Mouse (Mus musculus) MEL (cell line): ENCODE data around the gene Mid2. TPM values are rescaled to one million over a fixed set of nuclear protein-coding genes. Genes with fewer than 3 reads are reported as not detected.

Source experiments
- DNase-seq: peaks from one replicate; pipeline ENCODE4 v3.0.0; 2011; ENCODE audit warnings: low read depth, low spot score
- H3K27ac ChIP-seq: 2 replicates; pipeline ENCODE4 v1.5.1; 2012; ENCODE audit warnings: low read depth, mild to moderate bottlenecking, control low read depth, low read length, moderate library complexity; ENCODE audit not compliant: control insufficient read depth
- H3K27me3 ChIP-seq, 2 experiments: fragments of 150-350 bp in 1 of 2; sonication (generic) in 1 of 2; 2 replicates each; pipeline ENCODE4 v1.6.1; 2012; ENCODE audit warnings: low read length in 2 of 2, mild to moderate bottlenecking in 2 of 2, improper control_type of control experiment in 1 of 2, moderate library complexity in 1 of 2; ENCODE audit not compliant: insufficient read depth in 2 of 2, control insufficient read depth in 1 of 2
- H3K36me3 ChIP-seq, 2 experiments: 2 replicates each; pipeline ENCODE4 v1.6.1; 2012 to 2014; ENCODE audit warnings: low read length in 2 of 2, improper control_type of control experiment in 1 of 2, inconsistent platforms in 1 of 2, mild to moderate bottlenecking in 1 of 2; ENCODE audit not compliant: insufficient read depth in 2 of 2, control insufficient read depth in 1 of 2
- H3K4me1 ChIP-seq, 2 experiments: fragments of 150-350 bp in 1 of 2; sonication (generic) in 1 of 2; 2 replicates each; pipeline ENCODE4 v1.6.1; 2012; ENCODE audit warnings: low read length in 2 of 2, improper control_type of control experiment in 1 of 2, mild to moderate bottlenecking in 1 of 2; ENCODE audit not compliant: insufficient read depth in 2 of 2, control insufficient read depth in 1 of 2
- H3K4me3 ChIP-seq, 2 experiments: fragments of 150-350 bp in 1 of 2; sonication (generic) in 1 of 2; 2 replicates each; pipeline ENCODE4 v1.5.1; 2012; ENCODE audit warnings: low read depth in 2 of 2, low read length in 2 of 2, mild to moderate bottlenecking in 2 of 2, moderate library complexity in 2 of 2, control low read depth in 1 of 2, improper control_type of control experiment in 1 of 2; ENCODE audit not compliant: control insufficient read depth in 1 of 2, insufficient read depth in 1 of 2
- H3K79me2 ChIP-seq: 2 replicates; pipeline ENCODE4 v1.6.1; 2012; ENCODE audit warnings: mild to moderate bottlenecking, low read length, moderate library complexity; ENCODE audit not compliant: control insufficient read depth, poor library complexity, insufficient read depth
- H3K9ac ChIP-seq: 2 replicates; pipeline ENCODE4 v1.6.1; 2012; ENCODE audit warnings: low read depth, mild to moderate bottlenecking, control low read depth, low read length, moderate library complexity; ENCODE audit not compliant: control insufficient read depth, poor library complexity, severe bottlenecking
- H3K9me3 ChIP-seq: fragments of 150-350 bp; sonication (generic); replicated peaks from 2 replicates; pipeline ENCODE4 v1.6.1; 2012; ENCODE audit warnings: mild to moderate bottlenecking, low read length, improper control_type of control experiment, moderate library complexity; ENCODE audit not compliant: insufficient read depth
- CTCF ChIP-seq, 3 experiments: IDR thresholded peaks in 2 of 3; conservative IDR thresholded peaks in 1 of 3; 2 replicates each; pipeline ENCODE4 v1.5.1; 2011 to 2012; ENCODE audit warnings: low read length in 3 of 3, low read depth in 2 of 3, mild to moderate bottlenecking in 2 of 3, improper control_type of control experiment in 1 of 3, inconsistent platforms in 1 of 3, mixed read lengths in 1 of 3, moderate library complexity in 1 of 3; ENCODE audit not compliant: control insufficient read depth in 1 of 3, insufficient read depth in 1 of 3, poor library complexity in 1 of 3, severe bottlenecking in 1 of 3
- E2F4 ChIP-seq: IDR thresholded peaks from 2 replicates; pipeline ENCODE4 v1.6.1; 2011; ENCODE audit warnings: low read depth, low read length, improper control_type of control experiment, borderline replicate concordance
- ELF1 ChIP-seq: IDR thresholded peaks from 2 replicates; pipeline ENCODE4 v1.6.1; 2014; ENCODE audit warnings: low read depth, mild to moderate bottlenecking, inconsistent platforms, low read length, improper control_type of control experiment, moderate library complexity
- EP300 ChIP-seq, 2 experiments: IDR thresholded peaks; 2 replicates each; pipeline ENCODE4 v1.6.1; 2011; ENCODE audit warnings: improper control_type of control experiment in 2 of 2, low read length in 2 of 2, low read depth in 1 of 2, mild to moderate bottlenecking in 1 of 2
- GABPA ChIP-seq: IDR thresholded peaks from 2 replicates; pipeline ENCODE4 v1.6.1; 2012; ENCODE audit warnings: low read depth, mild to moderate bottlenecking, inconsistent platforms, low read length, improper control_type of control experiment, moderate library complexity
- JUND ChIP-seq: IDR thresholded peaks from 2 replicates; pipeline ENCODE4 v1.6.1; 2011; ENCODE audit warnings: low read depth, mild to moderate bottlenecking, improper control_type of control experiment, low read length
- KAT2A ChIP-seq: conservative IDR thresholded peaks from 2 replicates; pipeline ENCODE4 v1.6.1; 2012; ENCODE audit warnings: low read depth, low read length, improper control_type of control experiment, inconsistent platforms
- MAX ChIP-seq: IDR thresholded peaks from 2 replicates; pipeline ENCODE4 v1.6.1; 2011; ENCODE audit warnings: low read length, improper control_type of control experiment
- MAZ ChIP-seq: IDR thresholded peaks from 2 replicates; pipeline ENCODE4 v1.6.1; 2012; ENCODE audit warnings: low read depth, mild to moderate bottlenecking, inconsistent platforms, low read length, improper control_type of control experiment
- MYC ChIP-seq: IDR thresholded peaks from 2 replicates; pipeline ENCODE4 v1.6.1; 2011; ENCODE audit warnings: low read depth, mild to moderate bottlenecking, low read length, improper control_type of control experiment, moderate library complexity
- NELFE ChIP-seq: IDR thresholded peaks from 2 replicates; pipeline ENCODE4 v1.6.1; 2011; ENCODE audit warnings: low read depth, low read length, improper control_type of control experiment
- POLR2AphosphoS2 ChIP-seq: IDR thresholded peaks from 2 replicates; pipeline ENCODE4 v1.6.1; 2011; ENCODE audit warnings: low read length, improper control_type of control experiment
- POLR2AphosphoS5 ChIP-seq: IDR thresholded peaks from 2 replicates; pipeline ENCODE4 v1.6.1; 2012; ENCODE audit warnings: low read depth, borderline replicate concordance, mild to moderate bottlenecking, inconsistent platforms, low read length, moderate library complexity, mixed read lengths
- RAD21 ChIP-seq: IDR thresholded peaks from 2 replicates; pipeline ENCODE4 v1.6.1; 2011; ENCODE audit warnings: mild to moderate bottlenecking, low read depth, low read length, improper control_type of control experiment
- RCOR1 ChIP-seq: IDR thresholded peaks from 2 replicates; pipeline ENCODE4 v1.6.1; 2012; ENCODE audit warnings: low read depth, mild to moderate bottlenecking, inconsistent platforms, low read length, improper control_type of control experiment
- SIN3A ChIP-seq: IDR thresholded peaks from 2 replicates; pipeline ENCODE4 v1.6.1; 2012; ENCODE audit warnings: low read length, improper control_type of control experiment, inconsistent platforms
- SMC3 ChIP-seq: IDR thresholded peaks from 2 replicates; pipeline ENCODE4 v1.6.1; 2011; ENCODE audit warnings: low read depth, low read length, improper control_type of control experiment
- TBP ChIP-seq: IDR thresholded peaks from 2 replicates; pipeline ENCODE4 v1.8.0; 2011; ENCODE audit warnings: low read depth, low read length, improper control_type of control experiment
- UBTF ChIP-seq: IDR thresholded peaks from 2 replicates; pipeline ENCODE4 v1.6.1; 2012; ENCODE audit warnings: low read depth, mild to moderate bottlenecking, inconsistent platforms, low read length, improper control_type of control experiment, moderate library complexity, borderline replicate concordance; ENCODE audit not compliant: insufficient read depth
- USF2 ChIP-seq, 2 experiments: IDR thresholded peaks; 2 replicates each; pipeline ENCODE4 v1.6.1; 2011 to 2012; ENCODE audit warnings: improper control_type of control experiment in 2 of 2, low read length in 2 of 2, borderline replicate concordance in 1 of 2, inconsistent platforms in 1 of 2, low read depth in 1 of 2, mild to moderate bottlenecking in 1 of 2; ENCODE audit not compliant: insufficient read depth in 1 of 2
- ZC3H11A ChIP-seq: IDR thresholded peaks from 2 replicates; pipeline ENCODE4 v1.6.1; 2012; ENCODE audit warnings: low read depth, mild to moderate bottlenecking, inconsistent platforms, low read length, improper control_type of control experiment
- ZMIZ1 ChIP-seq: IDR thresholded peaks from 2 replicates; pipeline ENCODE4 v1.6.1; 2012; ENCODE audit warnings: low read depth, mild to moderate bottlenecking, inconsistent platforms, low read length, improper control_type of control experiment, moderate library complexity
- ZNF384 ChIP-seq: IDR thresholded peaks from 2 replicates; pipeline ENCODE4 v1.6.1; 2012; ENCODE audit warnings: low read depth, mild to moderate bottlenecking, inconsistent platforms, low read length, improper control_type of control experiment
- polyA plus RNA-seq, 2 experiments: library from polyadenylated mRNA; stranded (reverse) in 1 of 2; unstranded in 1 of 2; fragments of >175 nt in 1 of 2; fragments of >200 nt in 1 of 2; gene quantifications; 2 replicates each; pipeline versions ENCODE4 v1.2.1 to v1.2.4; 2012; ENCODE audit warnings: low replicate concordance in 2 of 2, low read depth in 1 of 2; ENCODE audit not compliant: insufficient read length in 2 of 2, insufficient read depth in 1 of 2, missing spikeins in 1 of 2
- total RNA-seq: library from RNA; depleted of rRNA; stranded (reverse); fragments of 300-350 nt; gene quantifications from 2 replicates; pipeline ENCODE4 v1.2.3, GENCODE M21; 2012

The Mid2 gene
- total and polyA plus RNA-seq, 3 experiments, result not detected

DNA sequence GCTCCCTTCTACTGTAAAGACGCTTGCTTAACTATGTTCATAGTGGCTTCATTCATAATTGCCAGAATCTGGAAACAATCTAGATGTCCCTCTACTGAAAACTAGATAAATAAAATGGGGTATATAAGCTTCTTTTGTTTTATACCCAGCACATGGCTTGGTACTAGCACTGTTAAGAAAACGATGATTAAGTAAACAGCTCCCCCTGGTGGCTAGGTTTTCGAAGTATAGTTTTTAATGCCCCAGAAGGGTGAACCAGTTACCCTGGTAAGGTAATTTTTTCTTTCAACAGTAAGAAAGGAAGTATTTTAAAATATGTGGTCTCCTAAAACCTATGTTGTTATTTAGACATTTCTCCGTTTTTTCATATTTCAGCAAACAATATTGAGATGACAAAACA lies 58.0 kb downstream of the Mid2 start:
- no peaks in the 10 kb centered on the region for H3K79me2 ChIP-seq
- peaks cover 11 to 21% of the 10 kb centered on the region in 2 experiments for H3K27me3 ChIP-seq
- H3K9me3 ChIP-seq, result no peaks in the 10 kb centered on the region
- no peak overlapping the region for H3K27ac ChIP-seq
- H3K9ac ChIP-seq, result no peak overlapping the region
- no peaks in the 10 kb centered on the region for H3K36me3 ChIP-seq
- H3K4me3 ChIP-seq, result no peak overlapping the region
- H3K4me1 ChIP-seq, result no peaks in the 10 kb centered on the region
- peak; percentile 77 for DNase-seq
- no peak for TF ChIP-seq NELFE
- no peak for TF ChIP-seq POLR2AphosphoS2
- peak; percentile 74; the same call in 1 of the 2 replicates for TF ChIP-seq MYC
- no peak for TF ChIP-seq E2F4
- TF ChIP-seq SIN3A, result no peak
- TF ChIP-seq RCOR1, result no peak
- TF ChIP-seq SMC3, result peak; percentile 94
- no peak for TF ChIP-seq KAT2A
- TF ChIP-seq ELF1, result no peak
- no peak for TF ChIP-seq JUND
- TF ChIP-seq CTCF (IDR thresholded peaks at IDR 0.05 in 2 of 3, conservative IDR thresholded peaks at IDR 0.05 in 1 of 3; ENCODE audit: control insufficient read depth in 1 of 3, insufficient read depth in 1 of 3, low read depth in 2 of 3, low read length in 3 of 3, poor library complexity in 1 of 3, severe bottlenecking in 1 of 3), result peak; percentile 32 to 88 (median 35); a peak in 4 of 6 replicates
- TF ChIP-seq MAZ, result no peak
- peak; percentile 97 for TF ChIP-seq ZC3H11A
- TF ChIP-seq RAD21, result peak; percentile 96
- TF ChIP-seq, all 39 proteins: peak for 5

DNA sequence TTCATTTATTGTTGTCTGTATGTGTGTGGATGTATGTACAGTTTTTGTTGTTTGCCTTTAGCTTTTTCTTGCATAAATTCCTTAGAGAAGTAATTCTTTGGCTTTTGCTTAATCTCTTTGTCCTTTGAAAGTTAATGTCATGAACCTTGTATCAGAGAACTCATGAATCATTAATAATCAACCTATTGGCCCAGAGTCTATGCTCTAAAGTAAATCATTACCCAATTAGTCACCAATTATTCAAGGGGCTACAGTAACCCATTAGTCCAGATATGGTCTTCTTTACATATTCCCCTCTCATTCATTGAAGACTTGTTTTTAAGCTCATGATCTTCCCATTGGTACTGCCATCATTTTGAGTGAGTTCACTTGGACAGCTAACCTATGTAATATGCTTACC lies 74.6 kb downstream of the Mid2 start:
- H3K27ac ChIP-seq, result no peak overlapping the region
- no peak for DNase-seq
- TF ChIP-seq ELF1 (no peak), MAX (no peak), UBTF (no peak), SIN3A (no peak), RAD21 (no peak), E2F4 (no peak), USF2 (IDR thresholded peaks at IDR 0.05; ENCODE audit: borderline replicate concordance in 1 of 2, insufficient read depth in 1 of 2, low read depth in 1 of 2, low read length in 2 of 2) (no peak), EP300 (IDR thresholded peaks at IDR 0.05; ENCODE audit: low read depth in 1 of 2, low read length in 2 of 2) (no peak), TBP (no peak), POLR2AphosphoS5 (no peak), ZMIZ1 (no peak), MAZ (no peak), GABPA (no peak), RCOR1 (no peak), KAT2A (no peak), ZNF384 (no peak)
- TF ChIP-seq, all 39 proteins: peak for 0
- Histone ChIP-seq H3K79me2 (no peaks in the 10 kb centered on the region), H3K4me1 (no peaks in the 10 kb centered on the region), H3K4me3 (no peak overlapping the region), H3K9ac (no peak overlapping the region), H3K9me3 (no peaks in the 10 kb centered on the region), H3K27me3 (peaks cover 11 to 16% of the 10 kb centered on the region in 2 experiments), H3K36me3 (no peaks in the 10 kb centered on the region)
